Mouse (Mus musculus) gastrocnemius, adult 2 months (tissue): ENCODE data around the gene Epor. TPM values are rescaled to one million over a fixed set of nuclear protein-coding genes. Genes with fewer than 3 reads are reported as not detected.

Source experiments
- DNase-seq: peaks from one replicate; pipeline ENCODE4 v3.0.0; 2022
- H3K27ac ChIP-seq: fragments of 200-600 bp; 2 replicates; pipeline ENCODE4 v1.8.1; 2022; ENCODE audit warnings: mild to moderate bottlenecking
- H3K4me3 ChIP-seq: fragments of 200-600 bp; 2 replicates; pipeline ENCODE4 v1.8.1; 2022; ENCODE audit warnings: mild to moderate bottlenecking, moderate library complexity
- CTCF ChIP-seq: fragments of 200-600 bp; IDR thresholded peaks from 2 replicates; pipeline ENCODE4 v1.8.1; 2022; ENCODE audit warnings: antibody characterized with exemption, mild to moderate bottlenecking, moderate library complexity
- intact Hi-C: fragments of 180-260 bp; cut with DNase I; formaldehyde crosslinking; loops from one replicate; pipeline ENCODE4 v1.15.1; 2025
- total RNA-seq, 2 experiments: library from RNA; stranded (reverse); gene quantifications; 2 replicates each; pipeline ENCODE4 v1.2.3; 2021

Epor gene
- total RNA-seq, 2 experiments from 2014 or later = 0.23 to 0.25 TPM

- H3K4me3 ChIP-seq = peak overlapping the region; percentile 68
- TF ChIP-seq CTCF = no peak
- no peak overlapping the region for H3K27ac ChIP-seq
- no peak for DNase-seq
- intact Hi-C loops = no loop called here
Observed at GRCm38 (mm10) chr9:21961366-21961980, 1.8 kb downstream of the Epor start.

GRCm38 (mm10) chr9:21960558-21961208 lies 2.6 kb downstream of the Epor start:
- no peak for DNase-seq
- Histone ChIP-seq H3K4me3 (no peak overlapping the region), H3K27ac (peak overlapping the region; percentile 12; the same call in 1 of the 2 replicates)
- intact Hi-C loops = no loop called here
- TF ChIP-seq CTCF = no peak

- no peak for DNase-seq
- H3K4me3 ChIP-seq = no peak overlapping the region
- intact Hi-C loops = no loop called here
- peak overlapping the region; percentile 12; the same call in 1 of the 2 replicates for H3K27ac ChIP-seq
- no peak for TF ChIP-seq CTCF
Observed at GRCm38 (mm10) chr9:21960135-21960534, 3.2 kb downstream of the Epor start.

- no peak overlapping the region for H3K4me3 ChIP-seq
- intact Hi-C loops = loop anchor here (5.0 kb wide), 1 partner anchor 113 kb away; the partner anchor contains the start of genes Gm49318 and Zfp653
- no peak for TF ChIP-seq CTCF
- DNase-seq = no peak
- no peak overlapping the region for H3K27ac ChIP-seq
Observed at GRCm38 (mm10) chr9:21959244-21959643, 4.1 kb downstream of the Epor start.

GRCm38 (mm10) chr9:21958372-21958771 lies 4.9 kb downstream of the Epor start:
- Histone ChIP-seq H3K4me3 (no peak overlapping the region), H3K27ac (no peak overlapping the region)
- TF ChIP-seq CTCF = no peak
- no peak for DNase-seq
- intact Hi-C loops = loop anchor here (5.0 kb wide), 1 partner anchor 114 kb away; the partner anchor contains the start of genes Gm49318 and Zfp653

GRCm38 (mm10) chr9:21955570-21956281 lies 7.6 kb downstream of the Epor start, which contains the start of gene Swsap1:
TSS of gene Swsap1 (plus strand) at chr9:21955755.
- intact Hi-C loops = loop anchor here (2.0 to 5.0 kb wide), 2 partner anchors 47 to 117 kb away; partner anchors contain the start of genes Ccdc151, Gm49318, Prkcsh and Zfp653
- peak within 1 kb of the TSS; percentile 84 for H3K4me3 ChIP-seq
- peak; percentile 97 for DNase-seq
- peak within 1 kb of the TSS; percentile 97 for H3K27ac ChIP-seq
- no peak for TF ChIP-seq CTCF

GRCm38 (mm10) chr9:21955225-21955569 lies 8.1 kb downstream of the Epor start:
- TF ChIP-seq CTCF = peak; percentile 29; the same call in 1 of the 2 replicates
- peak; percentile 39 for DNase-seq
- Histone ChIP-seq H3K4me3 (peak overlapping the region; percentile 84), H3K27ac (peak overlapping the region; percentile 97)
- intact Hi-C loops = loop anchor here (5.0 kb wide), 1 partner anchor 117 kb away; the partner anchor contains the start of genes Gm49318 and Zfp653

- no peak for TF ChIP-seq CTCF
- Histone ChIP-seq H3K4me3 (peak overlapping the region; percentile 84; the same call in 1 of the 2 replicates), H3K27ac (no peak overlapping the region)
- no peak for DNase-seq
- intact Hi-C loops = loop anchor here (5.0 kb wide), 1 partner anchor 118 kb away; the partner anchor contains the start of genes Gm49318 and Zfp653
Observed at GRCm38 (mm10) chr9:21954635-21955034, 8.7 kb downstream of the Epor start.

GRCm38 (mm10) chr9:21953600-21953999 lies 9.7 kb downstream of the Epor start:
- no peak for DNase-seq
- intact Hi-C loops = no loop called here
- Histone ChIP-seq H3K4me3 (no peak overlapping the region), H3K27ac (no peak overlapping the region)
- TF ChIP-seq CTCF = no peak

GRCm38 (mm10) chr9:21951977-21952376 lies 11.3 kb downstream of the Epor start:
- intact Hi-C loops = no loop called here
- peak; percentile 18; the same call in 1 of the 2 replicates for TF ChIP-seq CTCF
- no peak for DNase-seq
- H3K27ac ChIP-seq = no peak overlapping the region
- no peak overlapping the region for H3K4me3 ChIP-seq

GRCm38 (mm10) chr9:21950322-21950721 lies 13.0 kb downstream of the Epor start:
- TF ChIP-seq CTCF = no peak
- intact Hi-C loops = no loop called here
- Histone ChIP-seq H3K4me3 (no peak overlapping the region), H3K27ac (no peak overlapping the region)
- peak; percentile 68 for DNase-seq

- DNase-seq = no peak
- H3K27ac ChIP-seq = no peak overlapping the region
- no peak for TF ChIP-seq CTCF
- H3K4me3 ChIP-seq = no peak overlapping the region
- intact Hi-C loops = no loop called here
Observed at GRCm38 (mm10) chr9:21948790-21949189, 14.5 kb downstream of the Epor start.

- no peak for DNase-seq
- no peak for TF ChIP-seq CTCF
- Histone ChIP-seq H3K4me3 (no peak overlapping the region), H3K27ac (no peak overlapping the region)
- intact Hi-C loops = no loop called here
Observed at GRCm38 (mm10) chr9:21948146-21948545, 15.2 kb downstream of the Epor start.
